Mouse (Mus musculus) CH12.LX (cell line): ENCODE data around the gene Cdkn1b.

Experiments
- CTCF ChIP-seq, 2 experiments: IDR thresholded peaks in 1 of 2; conservative IDR thresholded peaks in 1 of 2; 2 replicates each; pipeline ENCODE4 v1.5.1; 2011 to 2012; ENCODE audit warnings: low read depth in 2 of 2, low read length in 2 of 2, improper control_type of control experiment in 1 of 2, inconsistent platforms in 1 of 2, mild to moderate bottlenecking in 1 of 2, moderate library complexity in 1 of 2
- E2F4 ChIP-seq: IDR thresholded peaks from 2 replicates; pipeline ENCODE4 v1.6.1; 2011; ENCODE audit warnings: low read depth, low read length, improper control_type of control experiment; ENCODE audit not compliant: insufficient replicate concordance
- EP300 ChIP-seq: IDR thresholded peaks from 2 replicates; pipeline ENCODE4 v1.6.1; 2011; ENCODE audit warnings: low read length, improper control_type of control experiment
- ETS1 ChIP-seq: conservative IDR thresholded peaks from 2 replicates; pipeline ENCODE4 v1.6.1; 2012; ENCODE audit warnings: low read depth, mild to moderate bottlenecking, inconsistent platforms, low read length, improper control_type of control experiment, moderate library complexity
- JUN ChIP-seq: IDR thresholded peaks from 2 replicates; pipeline ENCODE4 v1.6.1; 2011; ENCODE audit warnings: low read depth, mild to moderate bottlenecking, low read length, improper control_type of control experiment, moderate library complexity; ENCODE audit not compliant: insufficient read depth
- MAFK ChIP-seq: IDR thresholded peaks from 2 replicates; pipeline ENCODE4 v1.6.1; 2011; ENCODE audit warnings: low read length, improper control_type of control experiment; ENCODE audit not compliant: insufficient replicate concordance
- MAX ChIP-seq: IDR thresholded peaks from 2 replicates; pipeline ENCODE4 v1.6.1; 2011; ENCODE audit warnings: low read length, improper control_type of control experiment
- MAZ ChIP-seq: IDR thresholded peaks from 2 replicates; pipeline ENCODE4 v1.6.1; 2012; ENCODE audit warnings: low read depth, mild to moderate bottlenecking, inconsistent platforms, low read length, improper control_type of control experiment, moderate library complexity
- NRF1 ChIP-seq: IDR thresholded peaks from 2 replicates; pipeline ENCODE4 v1.6.1; 2014; ENCODE audit warnings: low read depth, mild to moderate bottlenecking, inconsistent platforms, low read length, improper control_type of control experiment, moderate library complexity
- POLR2A ChIP-seq: IDR thresholded peaks from 2 replicates; pipeline ENCODE4 v1.6.1; 2011; ENCODE audit warnings: low read depth, mild to moderate bottlenecking, improper control_type of control experiment, low read length
- TCF12 ChIP-seq: IDR thresholded peaks from 2 replicates; pipeline ENCODE4 v1.6.1; 2014; ENCODE audit warnings: low read depth, mild to moderate bottlenecking, inconsistent platforms, low read length, improper control_type of control experiment
- USF2 ChIP-seq: conservative IDR thresholded peaks from 2 replicates; pipeline ENCODE4 v1.6.1; 2011; ENCODE audit warnings: low read depth, low read length, improper control_type of control experiment
- ZC3H11A ChIP-seq: IDR thresholded peaks from 2 replicates; pipeline ENCODE4 v1.6.1; 2012; ENCODE audit warnings: low read depth, mild to moderate bottlenecking, inconsistent platforms, low read length, improper control_type of control experiment

- TF ChIP-seq CTCF (conservative IDR thresholded peaks at IDR 0.05 in 1 of 2, IDR thresholded peaks at IDR 0.05 in 1 of 2; ENCODE audit: low read depth in 2 of 2, low read length in 2 of 2), result peak; percentile 16 to 60; a peak in 3 of 4 replicates
- no peak for TF ChIP-seq TCF12
- TF ChIP-seq E2F4, result no peak
- TF ChIP-seq ZC3H11A, result no peak
- TF ChIP-seq JUN, result no peak
- TF ChIP-seq MAX, result no peak
- no peak for TF ChIP-seq POLR2A
- no peak for TF ChIP-seq MAZ
- no peak for TF ChIP-seq USF2
- no peak for TF ChIP-seq ETS1
- no peak for TF ChIP-seq EP300
- no peak for TF ChIP-seq NRF1
- no peak for TF ChIP-seq MAFK
These were observed 47.2 kb upstream of the Cdkn1b start for GRCm38 (mm10) chr6:134873018-134873417.
